Mouse (Mus musculus) liver, adult 2 months (tissue): ENCODE results near the gene Scnn1b. TPM values are rescaled to one million over a fixed set of nuclear protein-coding genes. Genes with fewer than 3 reads are reported as not detected.

Source experiments
- DNase-seq: peaks from one replicate; pipeline ENCODE4 v3.0.0-alpha.2; 2011; ENCODE audit warnings: low read depth, low spot score; ENCODE audit errors: extremely low read depth
- H3K27ac ChIP-seq: fragments of 200-500 bp; replicated peaks from 2 replicates; pipeline ENCODE4 v1.5.1; 2012; ENCODE audit warnings: low read depth, mild to moderate bottlenecking, control low read depth, inconsistent platforms, low read length; ENCODE audit not compliant: insufficient read depth
- H3K27me3 ChIP-seq: fragments of 200-500 bp; 2 replicates; pipeline ENCODE4 v1.6.1; 2012; ENCODE audit warnings: mild to moderate bottlenecking, moderate library complexity, low read length, inconsistent platforms; ENCODE audit not compliant: control insufficient read depth, insufficient read depth
- H3K36me3 ChIP-seq: fragments of 200-500 bp; 2 replicates; pipeline ENCODE4 v1.6.1; 2012; ENCODE audit warnings: low read length, inconsistent platforms; ENCODE audit not compliant: control insufficient read depth, insufficient read depth
- H3K4me1 ChIP-seq: fragments of 200-500 bp; 2 replicates; pipeline ENCODE4 v1.6.1; 2011; ENCODE audit warnings: low read length; ENCODE audit not compliant: control insufficient read depth, insufficient read depth
- H3K4me3 ChIP-seq: fragments of 200-500 bp; 2 replicates; pipeline ENCODE4 v1.5.1; 2011; ENCODE audit warnings: low read depth, mild to moderate bottlenecking, control low read depth, low read length, moderate library complexity; ENCODE audit not compliant: insufficient read depth
- H3K79me2 ChIP-seq: fragments of 200-500 bp; 2 replicates; pipeline ENCODE4 v1.6.1; 2012; ENCODE audit warnings: inconsistent platforms, mild to moderate bottlenecking, low read length, moderate library complexity; ENCODE audit not compliant: control insufficient read depth, insufficient read depth
- H3K9ac ChIP-seq: fragments of 200-500 bp; 2 replicates; pipeline ENCODE4 v1.6.1; 2012; ENCODE audit warnings: low read depth, mild to moderate bottlenecking, control low read depth, inconsistent platforms, low read length
- CTCF ChIP-seq: fragments of 200-500 bp; IDR thresholded peaks from 2 replicates; pipeline ENCODE4 v1.5.1; 2011; ENCODE audit warnings: low read depth, low read length, control low read depth
- POLR2A ChIP-seq: fragments of 200-500 bp; IDR thresholded peaks from 2 replicates; pipeline ENCODE4 v1.6.1; 2011; ENCODE audit warnings: low read length, control low read depth; ENCODE audit not compliant: insufficient read depth; ENCODE audit errors: extremely low read depth
- WGBS: fragments of 180-500 bp; shearing (Covaris S2); methylation state at CpG from one replicate; pipeline ENCODE4 v1.1.7; 2018; 5-methylcytosine and 5-hydroxymethylcytosine counted together
- polyA plus RNA-seq: library from polyadenylated mRNA; depleted of rRNA; stranded (reverse); fragments of >200 nt; gene quantifications from 2 replicates; pipeline ENCODE4 v1.2.3, GENCODE M21; 2012
- total RNA-seq: library from RNA; depleted of rRNA; stranded (reverse); fragments of >200 nt; gene quantifications from 2 replicates; pipeline ENCODE4 v1.2.3, GENCODE M21; 2014

Gene Scnn1b
- total and polyA plus RNA-seq, 2 experiments, result not detected

DNA sequence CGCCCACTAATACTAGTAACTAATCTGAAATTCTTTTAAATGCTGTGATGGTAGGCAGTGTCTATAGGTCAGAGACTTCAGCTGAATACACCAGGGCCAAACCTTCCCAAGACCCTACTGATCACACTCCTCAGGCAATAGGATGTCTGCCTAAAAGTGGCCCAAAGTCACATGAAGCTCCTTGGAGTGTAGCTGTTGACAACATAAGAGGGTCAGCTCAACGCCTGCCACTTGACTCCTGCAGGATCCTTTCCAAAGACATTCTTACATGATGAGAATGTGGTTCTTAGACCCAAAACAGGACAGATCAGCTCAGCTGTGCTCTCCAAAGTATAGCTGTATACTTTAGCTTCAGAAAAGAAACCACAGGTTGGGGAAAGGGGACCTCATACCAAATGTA lies 77.5 kb downstream of the Scnn1b start:
- Histone ChIP-seq H3K27me3 (no peaks in the 10 kb centered on the region), H3K4me3 (no peak overlapping the region), H3K4me1 (no peaks in the 10 kb centered on the region), H3K36me3 (peaks cover 12% of the 10 kb centered on the region), H3K9ac (no peak overlapping the region), H3K79me2 (no peaks in the 10 kb centered on the region), H3K27ac (no peak overlapping the region)
- TF ChIP-seq POLR2A (no peak), CTCF (no peak)
- WGBS, result 100% methylated on average over 2 of the region's 2 CpGs
- DNase-seq, result no peak

- no peak for DNase-seq
- Histone ChIP-seq H3K27ac (no peak overlapping the region), H3K9ac (no peak overlapping the region), H3K36me3 (peaks cover 25% of the 10 kb centered on the region), H3K4me3 (no peak overlapping the region), H3K27me3 (no peaks in the 10 kb centered on the region), H3K79me2 (no peaks in the 10 kb centered on the region), H3K4me1 (no peaks in the 10 kb centered on the region)
- WGBS, result 87% methylated on average over 5 of the region's 5 CpGs
- no peak for TF ChIP-seq POLR2A
- no peak for TF ChIP-seq CTCF
Observed at GRCm38 (mm10) chr7:121946196-121946595, 81.4 kb downstream of the Scnn1b start.

- no peaks in the 10 kb centered on the region for H3K79me2 ChIP-seq
- no peak overlapping the region for H3K4me3 ChIP-seq
- H3K27ac ChIP-seq, result no peak overlapping the region
- no peak for DNase-seq
- WGBS, result 85% methylated on average over 4 of the region's 4 CpGs
- H3K27me3 ChIP-seq, result no peaks in the 10 kb centered on the region
- no peak overlapping the region for H3K9ac ChIP-seq
- no peaks in the 10 kb centered on the region for H3K4me1 ChIP-seq
- peaks cover 30% of the 10 kb centered on the region for H3K36me3 ChIP-seq
- no peak for TF ChIP-seq CTCF
- no peak for TF ChIP-seq POLR2A
Observed at GRCm38 (mm10) chr7:121947513-121947912, 82.7 kb downstream of the Scnn1b start.

GRCm38 (mm10) chr7:121954891-121955669 lies 90.2 kb downstream of the Scnn1b start:
- Histone ChIP-seq H3K36me3 (peaks cover 31% of the 10 kb centered on the region), H3K27me3 (no peaks in the 10 kb centered on the region), H3K79me2 (no peaks in the 10 kb centered on the region), H3K27ac (no peak overlapping the region), H3K4me3 (no peak overlapping the region), H3K9ac (no peak overlapping the region), H3K4me1 (no peaks in the 10 kb centered on the region)
- DNase-seq, result no peak
- TF ChIP-seq POLR2A, result no peak
- no peak for TF ChIP-seq CTCF
- 92% methylated on average over 11 of the region's 11 CpGs for WGBS

GRCm38 (mm10) chr7:121955802-121956201 lies 91.0 kb downstream of the Scnn1b start:
- Histone ChIP-seq H3K4me1 (no peaks in the 10 kb centered on the region), H3K79me2 (no peaks in the 10 kb centered on the region), H3K27ac (no peak overlapping the region), H3K4me3 (no peak overlapping the region), H3K9ac (no peak overlapping the region), H3K27me3 (no peaks in the 10 kb centered on the region), H3K36me3 (peaks cover 30% of the 10 kb centered on the region)
- no peak for DNase-seq
- no peak for TF ChIP-seq CTCF
- no peak for TF ChIP-seq POLR2A
- WGBS, result 91% methylated on average over 12 of the region's 12 CpGs

GRCm38 (mm10) chr7:121961913-121962570 lies 97.2 kb downstream of the Scnn1b start:
- no peak overlapping the region for H3K27ac ChIP-seq
- H3K27me3 ChIP-seq, result no peaks in the 10 kb centered on the region
- H3K36me3 ChIP-seq, result peaks cover 14% of the 10 kb centered on the region
- no peaks in the 10 kb centered on the region for H3K4me1 ChIP-seq
- no peak for DNase-seq
- WGBS, result 78% methylated on average over 7 of the region's 7 CpGs
- H3K79me2 ChIP-seq, result no peaks in the 10 kb centered on the region
- no peak overlapping the region for H3K9ac ChIP-seq
- TF ChIP-seq CTCF (no peak), POLR2A (no peak)
- H3K4me3 ChIP-seq, result no peak overlapping the region
